Mouse (Mus musculus) thymus, postnatal 25 days (tissue): Measurements from ENCODE around the gene Cyyr1.
"Not testable (repeated sequence)": the region's sequence is repeated elsewhere in the genome, so short reads cannot be mapped to it uniquely, and the experiment has no call there.

Source experiments
- DNase-seq: peaks from one replicate; pipeline ENCODE4 v3.0.0; 2022

Gene Cyyr1

GRCm38 (mm10) chr16:85553297-85553696 is at the start of gene Cyyr1:
Cyyr1 (minus strand) TSS chr16:85553397.
- not testable (repeated sequence) for DNase-seq

DNA sequence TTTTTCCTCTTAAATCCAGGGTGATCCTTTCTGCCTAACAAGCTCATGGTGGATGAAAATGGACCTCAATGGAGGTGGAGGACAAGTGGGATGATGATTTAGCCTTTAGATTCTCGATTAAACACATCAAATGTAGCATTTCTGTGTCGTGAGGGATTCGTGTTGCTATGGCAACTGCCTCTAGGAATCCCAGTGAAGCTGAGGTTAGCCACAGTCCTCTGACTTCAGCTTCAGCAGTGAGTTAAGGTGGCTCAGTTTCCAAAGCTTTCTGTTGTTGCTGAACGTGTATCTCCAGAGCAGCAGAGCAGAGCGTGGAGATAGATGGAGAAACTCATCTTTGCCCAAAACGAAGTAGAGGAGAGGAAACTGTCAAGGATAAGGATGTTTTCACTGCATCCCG is 35.6 kb upstream of the Cyyr1 start:
- DNase-seq, result no peak

DNA sequence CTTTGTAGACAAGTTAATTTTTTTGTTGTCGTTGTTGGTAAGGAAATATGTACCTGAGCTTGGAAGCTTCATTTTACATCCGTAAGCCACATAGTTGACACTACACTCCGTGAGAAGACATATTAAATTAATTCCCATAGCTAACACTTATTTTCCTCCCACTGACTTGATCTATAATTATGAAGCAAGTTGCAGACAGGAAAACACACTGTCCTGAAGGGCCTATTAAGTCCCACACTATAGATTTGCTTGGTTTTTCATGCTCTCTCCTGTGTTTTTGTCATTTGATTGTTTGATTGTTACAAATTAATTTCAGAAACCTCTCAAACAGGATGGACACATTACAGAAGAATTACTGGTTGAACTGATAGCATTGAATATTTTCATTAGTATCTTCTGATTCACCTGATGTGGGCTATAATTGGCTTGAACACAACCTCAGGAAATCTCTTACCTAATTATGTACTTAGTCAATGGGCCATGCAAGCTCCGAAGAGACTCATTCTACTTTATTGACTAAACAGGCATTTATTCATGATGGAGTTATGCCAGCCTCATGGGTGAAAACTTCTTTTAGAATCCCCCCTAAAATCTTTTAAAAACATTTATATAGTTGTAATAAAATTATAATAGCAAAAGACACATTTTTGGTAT is 34.5 kb upstream of the Cyyr1 start:
- no peak for DNase-seq

- no peak for DNase-seq
Observed at GRCm38 (mm10) chr16:85566474-85566873, 13.3 kb upstream of the Cyyr1 start.

DNA sequence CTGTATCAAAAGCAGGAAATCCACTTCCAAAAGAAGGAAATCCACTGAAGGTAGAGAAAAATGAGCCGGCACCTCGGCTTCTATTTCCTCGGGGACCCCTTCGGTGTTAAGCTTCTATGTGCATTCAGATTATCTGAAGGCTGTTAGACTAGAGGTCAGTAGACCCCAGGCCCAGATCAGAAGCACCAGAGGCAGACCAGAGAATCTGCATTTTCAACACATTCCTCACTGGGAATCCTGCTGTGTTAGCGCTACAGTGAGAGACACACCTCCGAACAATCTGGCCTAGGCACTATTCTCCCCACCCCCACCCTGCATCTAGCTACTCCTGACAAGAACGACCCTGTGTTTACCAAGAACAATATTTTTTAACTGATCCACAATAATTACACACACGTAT is 641 bp upstream of the Cyyr1 start:
- no peak for DNase-seq

DNA sequence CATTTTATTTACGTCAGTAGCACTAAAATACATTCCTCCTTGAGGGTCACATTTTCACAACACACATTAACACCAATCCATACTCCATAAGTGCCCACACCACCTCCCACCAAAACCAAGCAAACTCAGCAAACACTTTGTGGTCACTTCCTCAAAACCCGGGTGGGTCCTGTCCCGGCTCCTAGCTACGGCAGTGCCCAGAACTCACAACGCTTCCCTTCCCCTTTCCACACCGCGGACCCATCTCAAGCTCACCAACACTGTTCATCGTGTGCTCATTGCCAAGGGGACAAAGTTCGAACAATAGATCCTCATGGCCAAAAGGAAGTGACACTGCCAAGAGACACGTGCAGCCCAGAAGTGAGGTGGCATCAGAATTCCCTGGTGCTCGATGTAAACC is 1.2 kb downstream of the Cyyr1 start:
- DNase-seq, result not testable (repeated sequence)

DNA sequence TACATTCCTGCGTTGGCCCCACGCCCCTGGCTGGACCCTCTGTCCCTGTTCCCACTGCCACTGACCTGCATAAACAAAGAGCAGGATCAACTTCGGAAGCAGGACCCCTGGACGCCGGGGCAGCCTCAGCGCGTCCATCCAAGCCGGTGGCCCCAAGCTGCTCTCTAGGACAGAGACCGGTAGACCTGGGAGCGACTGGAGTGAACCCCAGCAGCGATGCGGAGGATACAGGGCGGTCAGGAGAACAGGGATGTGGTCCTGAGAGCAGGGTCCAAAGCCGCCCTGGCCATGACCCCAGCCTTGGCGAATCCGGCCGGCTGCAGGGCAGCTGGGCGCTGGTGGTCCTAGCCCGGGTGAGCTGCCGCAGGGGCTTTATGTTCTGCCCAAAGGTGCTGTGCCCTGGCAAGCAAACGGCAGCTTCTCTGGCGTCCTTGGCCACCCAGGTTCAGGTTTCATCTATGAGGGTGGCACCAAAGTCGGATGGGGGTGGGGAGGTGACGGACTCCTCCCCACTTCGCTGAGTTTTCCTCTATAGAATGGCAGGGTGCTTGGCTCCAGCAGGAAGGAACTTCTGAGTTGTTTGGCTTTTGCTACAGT is 3.1 kb downstream of the Cyyr1 start:
- no peak for DNase-seq

DNA sequence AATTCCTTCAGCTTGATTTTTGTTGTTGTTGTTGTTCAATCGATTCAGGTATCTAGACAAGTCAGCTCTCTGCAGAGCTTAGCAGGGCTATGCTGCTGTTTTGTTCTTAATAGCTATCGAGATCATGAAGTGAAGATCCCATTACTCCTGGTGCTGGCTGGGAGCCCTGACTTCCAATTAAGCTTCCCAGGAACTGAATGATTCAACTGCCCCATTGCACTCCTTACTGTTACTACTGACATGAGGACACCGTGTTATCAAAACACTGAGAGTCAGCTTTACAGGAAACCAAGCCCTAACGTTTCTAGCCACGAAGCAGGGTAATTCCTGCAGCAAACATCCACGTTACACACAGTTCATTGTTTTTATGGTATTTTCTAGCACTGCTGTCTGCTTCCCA is 6.7 kb downstream of the Cyyr1 start:
- no peak for DNase-seq

DNA sequence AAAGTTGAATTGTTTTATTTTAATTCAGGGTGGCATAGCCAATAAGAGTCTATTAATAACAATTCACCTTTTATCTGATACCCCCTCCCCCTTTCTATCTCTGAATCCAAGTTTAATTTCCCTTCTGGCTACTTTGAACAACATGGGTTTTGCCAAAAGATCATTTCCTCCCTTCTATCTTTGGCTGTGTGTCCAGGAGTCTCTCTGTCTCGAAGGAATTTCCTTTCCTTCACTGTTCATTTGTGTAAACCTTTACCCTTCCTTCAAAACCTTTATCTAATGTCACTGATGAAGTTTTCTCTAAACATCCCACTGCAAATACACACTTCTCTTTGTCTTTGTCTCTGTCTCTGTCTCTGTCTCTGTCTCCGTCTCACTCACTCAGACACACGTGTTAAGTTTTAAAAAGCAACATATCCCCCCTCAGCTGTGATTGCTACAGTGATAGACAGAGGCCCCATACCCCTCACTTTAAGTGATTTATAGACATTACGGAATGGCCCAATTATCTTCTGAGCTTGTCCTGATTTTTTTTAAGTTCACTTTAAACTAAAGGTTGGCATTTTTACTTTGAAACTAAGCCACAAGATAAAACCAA is 11.4 kb downstream of the Cyyr1 start:
- DNase-seq, result no peak

GRCm38 (mm10) chr16:85541023-85541422 is 12.2 kb downstream of the Cyyr1 start:
- DNase-seq, result no peak

DNA sequence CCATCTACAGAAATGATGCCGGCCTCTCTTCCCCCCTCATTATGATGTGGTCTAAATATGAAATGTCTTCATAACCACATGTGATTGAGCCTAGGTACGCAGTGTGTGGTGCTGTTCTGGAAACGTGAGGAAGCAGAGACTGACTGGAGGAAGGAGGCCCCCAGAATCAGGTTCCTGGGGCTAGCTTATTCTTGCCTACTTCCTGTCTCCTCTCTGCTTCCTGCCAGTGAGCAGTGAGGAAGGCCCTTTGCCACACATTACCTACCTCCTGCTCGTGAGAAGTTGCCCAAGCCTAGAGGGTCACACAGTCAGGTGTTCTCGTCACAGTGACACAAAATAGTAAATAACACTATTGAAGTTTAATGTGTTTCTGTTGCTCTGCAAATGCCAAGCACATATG is 14.8 kb downstream of the Cyyr1 start:
- DNase-seq, result no peak

GRCm38 (mm10) chr16:85536075-85536474 is 17.1 kb downstream of the Cyyr1 start:
- DNase-seq, result no peak

GRCm38 (mm10) chr16:85527743-85528620 is 25.2 kb downstream of the Cyyr1 start:
- DNase-seq, result no peak

- no peak for DNase-seq
Observed at GRCm38 (mm10) chr16:85524589-85524988, 28.6 kb downstream of the Cyyr1 start.

- no peak for DNase-seq
Observed at GRCm38 (mm10) chr16:85507264-85507663, 45.9 kb downstream of the Cyyr1 start.

- no peak for DNase-seq
Observed at GRCm38 (mm10) chr16:85505108-85505507, 48.1 kb downstream of the Cyyr1 start.

- no peak for DNase-seq
Observed at GRCm38 (mm10) chr16:85503416-85503815, 49.8 kb downstream of the Cyyr1 start.

GRCm38 (mm10) chr16:85495837-85496236 is 57.4 kb downstream of the Cyyr1 start:
- DNase-seq, result no peak

DNA sequence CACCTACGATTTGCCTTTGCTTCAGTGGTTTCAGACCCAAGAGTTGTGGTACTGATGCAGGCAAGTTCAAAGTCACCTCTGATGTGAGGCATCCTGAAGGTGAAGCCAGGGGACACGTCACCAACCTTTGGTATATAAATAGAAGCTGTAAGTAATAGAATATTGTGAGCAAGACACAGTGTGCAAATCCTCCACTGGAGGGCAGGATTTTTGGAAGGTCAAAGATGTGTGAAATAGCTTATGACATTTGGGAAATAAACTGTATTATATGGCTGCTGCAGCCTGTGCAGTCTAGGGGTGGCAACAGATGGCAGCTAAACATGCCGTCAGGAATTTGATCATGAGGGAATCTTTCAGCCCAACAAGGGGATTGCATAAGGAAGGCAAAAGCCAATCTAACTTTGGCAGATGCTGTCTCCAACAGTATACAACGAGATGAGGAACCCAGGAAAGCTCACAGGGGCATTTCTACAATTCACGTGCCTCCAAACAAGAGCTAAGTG is 65.0 kb downstream of the Cyyr1 start:
- no peak for DNase-seq

- DNase-seq, result no peak
Observed at GRCm38 (mm10) chr16:85487266-85487665, 65.9 kb downstream of the Cyyr1 start.

DNA sequence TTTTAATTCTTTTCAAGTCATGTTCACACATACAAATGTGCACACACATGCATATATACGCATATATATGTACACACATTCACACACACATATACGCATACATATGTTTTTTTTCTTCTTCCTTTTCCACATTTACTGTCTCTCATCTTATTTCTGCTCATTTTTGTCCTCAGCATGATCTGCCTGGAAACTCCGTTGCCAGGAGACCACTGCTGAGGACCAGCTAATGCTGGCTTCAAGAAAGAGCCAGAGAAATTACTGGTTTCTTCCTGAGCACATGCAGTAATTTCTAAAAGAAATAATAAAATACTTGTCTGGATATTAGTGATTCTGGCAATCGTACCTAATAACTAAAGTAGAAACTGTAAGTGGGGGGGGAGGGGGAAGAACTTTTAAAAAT is 68.6 kb downstream of the Cyyr1 start:
- no peak for DNase-seq

DNA sequence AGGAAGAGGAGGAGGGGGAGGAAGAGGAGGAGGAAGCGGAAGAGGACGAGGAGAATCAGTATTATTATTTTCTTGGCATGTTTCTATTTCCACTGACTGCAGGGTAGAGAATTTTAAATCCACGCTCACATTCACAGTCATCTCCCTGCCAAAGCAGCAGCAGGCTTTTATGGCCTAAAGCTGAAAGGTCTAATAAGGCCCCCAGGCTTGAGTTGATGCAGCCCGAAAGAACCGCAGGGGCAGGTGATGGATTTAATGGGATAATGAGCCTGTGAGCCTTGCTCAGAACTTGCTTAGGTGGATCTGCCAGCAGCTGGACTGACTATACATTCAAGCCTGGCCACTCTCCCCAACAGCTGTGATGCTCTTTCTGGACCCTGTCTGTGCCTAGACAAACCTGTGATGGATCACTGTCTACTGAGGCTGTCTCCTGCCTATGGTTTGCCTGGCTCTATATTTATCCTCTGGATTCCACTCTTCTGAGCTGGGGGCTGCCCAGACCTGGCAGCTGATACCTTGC is 78.6 kb downstream of the Cyyr1 start:
- no peak for DNase-seq

- DNase-seq, result no peak
Observed at GRCm38 (mm10) chr16:85470057-85470456, 83.1 kb downstream of the Cyyr1 start.
